ENCODE assay signal across 13 mouse cellular contexts in genomic region chr10:121830335-121831307, GRCm38 (mm10).
A peak's percentile ranks its signal among the peaks of the same experiment; 100 is the strongest.
DNase-seq lines count a peak whose midpoint lies in the region; ATAC-seq and TF ChIP-seq lines count a peak whose summit lies in the region.
"Had no signal": no experiment of that assay in that cellular context is flagged by ENCODE, and none has a peak within 500 bp of the region (broad histone marks: within the 10 kb centered on the region; RNA-seq: fewer than 3 reads in every experiment).

No protein-coding gene starts in this region.

- H3K4me1 ChIP-seq in forebrain, embryonic 12.5 days, result peaks cover 19% of the 10 kb centered on the region
- peaks cover 22% of the 10 kb centered on the region for H3K4me1 ChIP-seq in forebrain, embryonic 10.5 days
- peaks cover 33% of the 10 kb centered on the region for H3K4me1 ChIP-seq in hindbrain, embryonic 13.5 days (replicated peaks)
- H3K4me1 ChIP-seq in midbrain, embryonic 15.5 days, result peaks cover 29% of the 10 kb centered on the region
- no peaks in the 10 kb centered on the region for H3K4me1 ChIP-seq in stomach, postnatal 0 days (replicated peaks; ENCODE audit: control insufficient read depth, insufficient read depth)

- no peaks in the 10 kb centered on the region for H3K9me3 ChIP-seq in forebrain, embryonic 12.5 days
- no peaks in the 10 kb centered on the region for H3K9me3 ChIP-seq in forebrain, embryonic 10.5 days
- H3K9me3 ChIP-seq in hindbrain, embryonic 13.5 days, result no peaks in the 10 kb centered on the region
- H3K9me3 ChIP-seq in midbrain, embryonic 15.5 days, result no peaks in the 10 kb centered on the region
- no peaks in the 10 kb centered on the region for H3K9me3 ChIP-seq in stomach, postnatal 0 days (ENCODE audit: control insufficient read depth, low read length)

- WGBS in forebrain, embryonic 12.5 days, result 66% methylated on average over 29 of the region's 29 CpGs
- WGBS in forebrain, embryonic 10.5 days, result 81% methylated on average over 29 of the region's 29 CpGs
- 52% methylated on average over 29 of the region's 29 CpGs for WGBS in hindbrain, embryonic 13.5 days
- WGBS in midbrain, embryonic 15.5 days, result 40% methylated on average over 29 of the region's 29 CpGs
- 69% methylated on average over 29 of the region's 29 CpGs for WGBS in stomach, postnatal 0 days

- ATAC-seq in forebrain, embryonic 12.5 days (ENCODE audit: low FRiP score), result peak; percentile 68; the same call in 1 of the 2 replicates
- ATAC-seq in hindbrain, embryonic 13.5 days (ENCODE audit: low FRiP score), result peak; percentile 74; the same call in 1 of the 2 replicates
- peak; percentile 57 for ATAC-seq in midbrain, embryonic 15.5 days (replicated peaks)
- ATAC-seq in stomach, postnatal 0 days (ENCODE audit: low FRiP score, low TSS enrichment), result no peak
- ATAC-seq: activated CD4-positive, CD25-positive, alpha-beta regulatory T cell, adult 4 months; intestine, embryonic 16.5 days had no signal

- H3K4me3 ChIP-seq in forebrain, embryonic 12.5 days (replicated peaks), result no peak overlapping the region
- H3K4me3 ChIP-seq in forebrain, embryonic 10.5 days, result no peak overlapping the region
- no peak overlapping the region for H3K4me3 ChIP-seq in hindbrain, embryonic 13.5 days
- H3K4me3 ChIP-seq in midbrain, embryonic 15.5 days, result no peak overlapping the region
- no peak overlapping the region for H3K4me3 ChIP-seq in stomach, postnatal 0 days (ENCODE audit: low read depth, low read length)

- no peak for DNase-seq in forebrain, embryonic 10.5 days (ENCODE audit: extremely low spot score, low spot score)
- peak; percentile 32 to 49 for DNase-seq in kidney, postnatal 4 days
- no peak for DNase-seq in kidney, adult 9 months
- no peak for DNase-seq in adrenal gland, postnatal 4 days (ENCODE audit: low spot score in 2 of 2)
- no peak for DNase-seq in stomach, postnatal 0 days (ENCODE audit: low spot score)
- DNase-seq: thymus, adult 18-20 months had no signal

- no peak for TF ChIP-seq CTCF in stomach, postnatal 0 days (IDR thresholded peaks at IDR 0.05; ENCODE audit: low read depth)

- H3K4me2 ChIP-seq in forebrain, embryonic 12.5 days, result no peak overlapping the region
- H3K4me2 ChIP-seq in hindbrain, embryonic 13.5 days, result 0 out of 2 replicates have a peak overlapping the region, but pooled peaks have one; percentile 15
- peak overlapping the region; percentile 11 for H3K4me2 ChIP-seq in midbrain, embryonic 15.5 days
- H3K4me2 ChIP-seq in stomach, postnatal 0 days (replicated peaks; ENCODE audit: low read depth), result no peak overlapping the region

- H3K9ac ChIP-seq in forebrain, embryonic 12.5 days, result no peak overlapping the region
- peak overlapping the region; percentile 16; the same call in 1 of the 2 replicates for H3K9ac ChIP-seq in hindbrain, embryonic 13.5 days
- no peak overlapping the region for H3K9ac ChIP-seq in midbrain, embryonic 15.5 days
- H3K9ac ChIP-seq in stomach, postnatal 0 days (ENCODE audit: low read length), result no peak overlapping the region
- H3K9ac ChIP-seq: liver, embryonic 14.5 days had no signal

- no peaks in the 10 kb centered on the region for H3K36me3 ChIP-seq in forebrain, embryonic 12.5 days (replicated peaks)
- H3K36me3 ChIP-seq in forebrain, embryonic 10.5 days (replicated peaks), result peaks cover 8% of the 10 kb centered on the region; the same call in 1 of the 2 replicates
- peaks cover 14% of the 10 kb centered on the region for H3K36me3 ChIP-seq in hindbrain, embryonic 13.5 days
- no peaks in the 10 kb centered on the region; the same call in 1 of the 2 replicates for H3K36me3 ChIP-seq in midbrain, embryonic 15.5 days (replicated peaks)
- no peaks in the 10 kb centered on the region for H3K36me3 ChIP-seq in stomach, postnatal 0 days (ENCODE audit: control insufficient read depth, insufficient read depth, low read length)

- TF ChIP-seq EP300 in stomach, postnatal 0 days (optimal IDR thresholded peaks at IDR 0.05), result no peak

- H3K27me3 ChIP-seq in forebrain, embryonic 12.5 days, result no peaks in the 10 kb centered on the region
- no peaks in the 10 kb centered on the region for H3K27me3 ChIP-seq in forebrain, embryonic 10.5 days (ENCODE audit: poor library complexity, severe bottlenecking)
- H3K27me3 ChIP-seq in hindbrain, embryonic 13.5 days, result no peaks in the 10 kb centered on the region
- H3K27me3 ChIP-seq in midbrain, embryonic 15.5 days (replicated peaks), result no peaks in the 10 kb centered on the region
- H3K27me3 ChIP-seq in stomach, postnatal 0 days (ENCODE audit: control insufficient read depth, insufficient read depth, low read length), result no peaks in the 10 kb centered on the region

- H3K27ac ChIP-seq in forebrain, embryonic 12.5 days, result peak overlapping the region; percentile 31; the same call in 1 of the 2 replicates
- H3K27ac ChIP-seq in forebrain, embryonic 10.5 days, result no peak overlapping the region
- peak overlapping the region; percentile 66 for H3K27ac ChIP-seq in hindbrain, embryonic 13.5 days
- H3K27ac ChIP-seq in midbrain, embryonic 15.5 days, result peak overlapping the region; percentile 65
- H3K27ac ChIP-seq in stomach, postnatal 0 days (replicated peaks), result no peak overlapping the region
- H3K27ac ChIP-seq: liver, embryonic 14.5 days; macrophage had no signal

Comparison
In these comparisons a context has a peak if more than half of its experiments do, and no peak if none do; other contexts are left out.
1. H3K27ac ChIP-seq: peak in forebrain, embryonic 12.5 days (single experiment), hindbrain, embryonic 13.5 days (single experiment) and midbrain, embryonic 15.5 days (single experiment); none in forebrain, embryonic 10.5 days (single experiment) and stomach, postnatal 0 days (single experiment).
2. DNase-seq: peak in kidney, postnatal 4 days (2 of 2); none in forebrain, embryonic 10.5 days (single experiment), kidney, adult 9 months (single experiment), adrenal gland, postnatal 4 days (0 of 2) and stomach, postnatal 0 days (single experiment).
3. H3K4me2 ChIP-seq: peak in hindbrain, embryonic 13.5 days (single experiment) and midbrain, embryonic 15.5 days (single experiment); none in forebrain, embryonic 12.5 days (single experiment) and stomach, postnatal 0 days (single experiment).